Mouse (Mus musculus) hematopoietic stem cell, adult 5-6 weeks (primary cell): ENCODE data around the gene Trim27. TPM values are rescaled to one million over a fixed set of nuclear protein-coding genes. Genes with fewer than 3 reads are reported as not detected.

Experiments
- ATAC-seq, 2 experiments: fragments of 125-278 bp in 1 of 2; replicated peaks in 1 of 2; 2 replicates each; pipeline ENCODE4 v1.8.0; 2016 to 2017; ENCODE audit warnings: inconsistent platforms in 2 of 2, mild to moderate bottlenecking in 2 of 2, moderate number of reproducible peaks in 2 of 2, low read depth in 1 of 2, moderate TSS enrichment in 1 of 2; ENCODE audit not compliant: low FRiP score in 2 of 2, poor library complexity in 2 of 2, severe bottlenecking in 2 of 2, insufficient read depth in 1 of 2, low TSS enrichment in 1 of 2
- total RNA-seq: library from RNA; stranded (forward); fragments of 172-1452, 232-1000 nt; gene quantifications from 2 replicates; pipeline ENCODE4 v1.2.3, GENCODE M21; 2017

Gene Trim27
- total RNA-seq, 1 experiment from 2014 or later: 162 TPM

GRCm38 (mm10) chr13:21242408-21243125 is 63.3 kb downstream of the Trim27 start:
- ATAC-seq: 0 out of 4 replicates have a peak, but pooled peaks of 1 of the 2 experiments have one; percentile 25

- ATAC-seq: no peak
These were observed 64.0 kb downstream of the Trim27 start for GRCm38 (mm10) chr13:21243196-21243595.

DNA sequence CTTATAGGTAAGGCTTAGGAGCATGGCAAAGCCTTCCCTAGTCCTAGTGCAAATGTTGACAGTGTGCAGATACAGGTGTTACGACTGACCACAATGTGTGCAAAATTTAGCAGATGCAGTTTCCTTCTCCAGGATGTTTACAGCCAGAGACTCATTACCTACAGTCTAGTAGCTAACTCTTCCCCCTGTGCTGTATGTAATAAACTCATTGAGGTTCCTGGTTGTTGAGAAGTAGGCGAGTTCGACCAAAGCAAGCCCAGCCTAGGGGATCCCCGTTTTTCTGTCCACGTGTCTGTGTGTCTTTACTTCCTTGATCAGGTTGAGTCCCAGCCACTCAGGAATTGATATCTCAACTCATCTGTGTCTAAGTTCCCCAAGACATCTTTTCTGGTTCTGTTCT is 64.8 kb downstream of the Trim27 start:
- no peak for ATAC-seq

Other genes starting within 250 kb of the Trim27 start
- gene Olfr1370, start 104.5 kb upstream of the Trim27 start, total RNA-seq: not detected in 2 replicates
- 0.06 TPM in 1 of 2 replicates, not detected in the other for gene Olfr1369-ps1, start 68.0 kb upstream of the Trim27 start, total RNA-seq
- gene Olfr263, start 49.8 kb upstream of the Trim27 start, total RNA-seq: not detected in 2 replicates
- not detected in 2 replicates for gene Olfr1368, start 33.6 kb upstream of the Trim27 start, total RNA-seq
- gene Gpx5, start 113.3 kb downstream of the Trim27 start, total RNA-seq: not detected in 2 replicates
- not detected in 2 replicates for gene Gpx6, start 132.7 kb downstream of the Trim27 start, total RNA-seq
- not detected in 2 replicates for gene Olfr1367, start 167.5 kb downstream of the Trim27 start, total RNA-seq
- 10.2 and 12.5 TPM in 2 replicates for gene Zscan12, start 183.4 kb downstream of the Trim27 start, total RNA-seq
- gene Zkscan3, start 223.3 kb downstream of the Trim27 start, total RNA-seq: 41.1 and 49.8 TPM in 2 replicates